Mouse (Mus musculus) midbrain, embryonic 14.5 days (tissue): ENCODE data around the gene Nckap5. TPM values are rescaled to one million over a fixed set of nuclear protein-coding genes. Genes with fewer than 3 reads are reported as not detected.

Source experiments
- ATAC-seq: fragments of 200-750 bp; cut with Nextera tagmentation; 2 replicates; pipeline ENCODE4 v1.8.0; 2017; ENCODE audit warnings: moderate number of reproducible peaks, moderate library complexity; ENCODE audit not compliant: low FRiP score, low TSS enrichment
- DNase-seq: peaks from one replicate; pipeline ENCODE4 v3.0.0-alpha.2; 2015
- H3K27ac ChIP-seq: fragments of 300-500 bp; sonication (generic); replicated peaks from 2 replicates; pipeline ENCODE4 v1.5.1; 2014; ENCODE audit warnings: mild to moderate bottlenecking, low read depth, low read length, moderate library complexity
- H3K27me3 ChIP-seq: fragments of 300-500 bp; sonication (generic); 2 replicates; pipeline ENCODE4 v1.6.1; 2014; ENCODE audit warnings: low read length, control low read depth, mixed read lengths; ENCODE audit not compliant: control insufficient read depth, insufficient read depth
- H3K36me3 ChIP-seq: fragments of 300-500 bp; sonication (generic); 2 replicates; pipeline ENCODE4 v1.6.1; 2014; ENCODE audit warnings: low read length, control low read depth; ENCODE audit not compliant: control insufficient read depth, insufficient read depth
- H3K4me1 ChIP-seq: fragments of 300-500 bp; sonication (generic); 2 replicates; pipeline ENCODE4 v1.6.1; 2014; ENCODE audit warnings: mild to moderate bottlenecking, antibody characterized with exemption, low read length, control low read depth; ENCODE audit not compliant: control insufficient read depth, insufficient read depth
- H3K4me2 ChIP-seq: fragments of 300-500 bp; sonication (generic); 2 replicates; pipeline ENCODE4 v1.6.1; 2014; ENCODE audit warnings: mild to moderate bottlenecking, low read length, moderate library complexity
- H3K4me3 ChIP-seq: fragments of 300-500 bp; sonication (generic); replicated peaks from 2 replicates; pipeline ENCODE4 v1.5.1; 2014; ENCODE audit warnings: low read depth, low read length
- H3K9ac ChIP-seq: fragments of 300-500 bp; sonication (generic); replicated peaks from 2 replicates; pipeline ENCODE4 v1.6.1; 2014; ENCODE audit warnings: mild to moderate bottlenecking, low read length, moderate library complexity
- H3K9me3 ChIP-seq: fragments of 300-500 bp; sonication (generic); 2 replicates; pipeline ENCODE4 v1.6.1; 2016; ENCODE audit warnings: low read length, control low read depth, mixed read lengths; ENCODE audit not compliant: control insufficient read depth
- WGBS: fragments of 180-500 bp; shearing (Covaris S2); extraction: QIAGEN DNeasy Blood & Tissue Kit; methylation state at CpG from one replicate; pipeline ENCODE4 v1.1.7; 2014; 5-methylcytosine and 5-hydroxymethylcytosine counted together
- polyA plus RNA-seq: library from polyadenylated mRNA; unstranded; fragments of >200 nt; fragmentation: Nextera tagmentation; extraction: Ambion mirVana; gene quantifications from 2 replicates; pipeline ENCODE4 v1.2.1, GENCODE M21; 2014

Gene Nckap5
- polyA plus RNA-seq, 1 experiment from 2014 or later: 14.6 TPM

DNA sequence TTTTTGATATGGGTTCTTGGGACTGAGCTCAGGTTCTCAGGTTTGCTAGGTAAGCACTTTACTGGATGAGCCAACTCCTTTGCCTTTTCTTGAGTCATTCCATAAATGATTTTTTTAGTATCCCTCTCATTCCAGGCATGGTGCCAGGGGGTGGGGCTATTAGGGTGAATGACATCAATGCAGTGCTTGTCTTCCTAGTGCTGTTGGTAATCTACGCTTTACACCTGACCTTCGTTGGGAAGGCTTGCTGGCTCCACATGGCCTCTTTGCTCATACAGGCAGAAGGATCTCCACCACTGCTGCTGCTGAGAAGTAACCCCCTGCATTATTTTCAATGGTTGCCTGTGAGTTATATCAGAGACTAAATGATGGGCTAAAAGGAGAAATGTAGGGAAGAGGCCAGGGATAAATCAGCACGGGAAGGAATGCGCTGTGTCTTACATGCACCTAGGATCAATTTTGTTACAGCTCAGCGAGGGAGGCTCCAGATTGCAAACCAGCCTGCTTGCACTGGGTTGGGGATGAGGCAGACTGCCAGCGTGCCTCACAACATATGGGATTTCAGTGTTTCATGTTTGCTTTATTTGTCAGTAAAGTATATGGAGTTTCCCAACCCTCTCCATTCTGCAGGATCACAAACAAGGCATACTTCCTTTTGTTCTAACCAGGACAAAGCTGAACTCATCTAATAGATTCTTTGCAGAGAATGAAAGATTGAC lies 676.9 kb downstream of the Nckap5 start:
- Histone ChIP-seq H3K4me2 (no peak overlapping the region), H3K4me1 (no peaks in the 10 kb centered on the region), H3K27ac (no peak overlapping the region), H3K9me3 (no peaks in the 10 kb centered on the region), H3K9ac (no peak overlapping the region), H3K27me3 (no peaks in the 10 kb centered on the region), H3K36me3 (no peaks in the 10 kb centered on the region), H3K4me3 (no peak overlapping the region)
- DNase-seq (no peak), ATAC-seq (no peak)
- 78% methylated on average over 6 of the region's 6 CpGs for WGBS

DNA sequence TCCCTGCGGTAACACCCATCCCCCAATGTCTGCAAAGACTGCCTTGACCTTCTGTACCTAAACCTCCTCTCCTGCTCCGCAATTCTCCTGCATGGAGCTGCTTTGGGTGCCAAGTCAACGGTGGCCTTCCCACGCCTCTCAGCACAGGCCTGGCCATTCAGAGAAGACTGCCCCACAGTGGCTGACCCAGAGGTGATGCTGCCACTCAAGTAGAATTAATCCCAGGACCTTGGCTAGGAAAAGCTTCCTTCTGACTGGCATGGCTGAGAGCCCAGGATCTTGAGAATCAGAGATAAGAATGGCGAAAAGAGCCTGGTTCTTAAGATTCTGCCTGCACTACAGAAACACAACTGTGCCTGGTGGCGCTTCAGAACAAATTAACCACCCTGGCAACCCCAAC lies 678.4 kb downstream of the Nckap5 start:
- H3K4me1 ChIP-seq: no peaks in the 10 kb centered on the region
- no peaks in the 10 kb centered on the region for H3K27me3 ChIP-seq
- DNase-seq: no peak
- 85% methylated on average over 6 of the region's 6 CpGs for WGBS
- no peak overlapping the region for H3K4me2 ChIP-seq
- H3K9ac ChIP-seq: no peak overlapping the region
- no peak overlapping the region for H3K4me3 ChIP-seq
- H3K36me3 ChIP-seq: no peaks in the 10 kb centered on the region
- ATAC-seq: no peak
- H3K27ac ChIP-seq: no peak overlapping the region
- no peaks in the 10 kb centered on the region for H3K9me3 ChIP-seq

DNA sequence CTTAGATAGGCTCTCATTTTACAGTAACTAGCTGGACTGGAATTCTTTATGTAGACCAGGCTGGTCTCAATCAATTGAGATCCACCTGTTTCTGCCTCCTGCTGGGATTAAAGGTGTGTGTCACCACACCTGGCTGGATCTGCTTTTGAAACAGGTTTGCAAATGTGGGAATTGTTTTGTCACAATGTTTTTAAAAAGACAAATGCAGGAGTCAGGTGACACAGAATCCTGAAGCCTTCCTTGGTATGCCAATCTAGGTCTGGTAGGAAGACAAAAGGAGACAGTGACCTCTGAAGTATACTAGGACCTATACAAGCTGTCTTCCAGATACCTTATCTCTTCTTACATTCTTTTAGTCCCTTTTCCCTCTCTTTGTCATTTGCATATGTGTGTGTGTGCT lies 680.6 kb downstream of the Nckap5 start:
- no peaks in the 10 kb centered on the region for H3K4me1 ChIP-seq
- no peaks in the 10 kb centered on the region for H3K27me3 ChIP-seq
- H3K4me2 ChIP-seq: no peak overlapping the region
- DNase-seq (no peak), ATAC-seq (no peak)
- H3K36me3 ChIP-seq: no peaks in the 10 kb centered on the region
- H3K9me3 ChIP-seq: no peaks in the 10 kb centered on the region
- no peak overlapping the region for H3K4me3 ChIP-seq
- no peak overlapping the region for H3K9ac ChIP-seq
- no peak overlapping the region for H3K27ac ChIP-seq

DNA sequence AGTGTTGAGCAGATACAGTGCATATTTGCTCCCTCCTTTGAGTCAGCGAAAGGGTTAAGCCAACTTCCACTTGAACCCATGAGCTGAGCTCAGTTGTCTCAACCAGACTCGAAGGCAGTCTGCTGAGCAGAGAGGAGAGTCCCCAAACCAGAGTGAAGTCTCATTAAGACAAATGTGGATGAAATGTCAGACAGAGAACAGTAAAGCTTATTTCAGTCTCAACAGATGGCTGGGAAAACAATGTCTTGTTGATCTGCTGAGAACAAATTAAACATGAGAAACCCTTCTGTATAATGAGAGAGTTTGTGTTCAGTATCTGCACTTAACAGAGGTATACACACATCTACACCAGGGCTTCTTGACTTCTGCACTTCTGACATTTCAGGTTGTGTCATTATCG lies 694.9 kb downstream of the Nckap5 start:
- DNase-seq: no peak
- H3K27me3 ChIP-seq: no peaks in the 10 kb centered on the region
- no peaks in the 10 kb centered on the region for H3K4me1 ChIP-seq
- no peak overlapping the region for H3K4me3 ChIP-seq
- WGBS: 92% methylated on average over 3 of the region's 3 CpGs
- H3K27ac ChIP-seq: no peak overlapping the region
- H3K4me2 ChIP-seq: no peak overlapping the region
- H3K36me3 ChIP-seq: no peaks in the 10 kb centered on the region
- H3K9ac ChIP-seq: no peak overlapping the region
- H3K9me3 ChIP-seq: no peaks in the 10 kb centered on the region
- ATAC-seq: no peak

DNA sequence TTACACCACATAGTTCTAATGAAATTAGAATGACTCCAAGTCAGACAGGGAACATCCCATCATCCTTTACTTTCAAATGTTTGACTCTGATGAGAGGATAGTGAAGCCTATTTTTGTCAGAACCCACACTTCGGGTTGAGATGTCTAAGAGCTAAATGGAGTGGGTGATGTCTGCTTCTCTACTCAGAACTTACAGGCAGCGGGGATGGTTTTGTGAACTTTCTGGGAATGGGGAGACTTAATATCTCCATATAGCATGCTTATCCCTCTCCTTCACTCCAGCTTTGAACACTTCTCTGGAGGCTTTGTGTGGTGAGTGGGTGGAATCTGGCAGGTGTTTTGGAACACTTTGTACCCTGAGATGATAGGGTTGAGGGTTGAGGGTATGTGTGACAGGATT lies 698.3 kb downstream of the Nckap5 start:
- 95% methylated on average over 2 of the region's 2 CpGs for WGBS
- Histone ChIP-seq H3K4me3 (no peak overlapping the region), H3K4me1 (no peaks in the 10 kb centered on the region), H3K27me3 (no peaks in the 10 kb centered on the region), H3K27ac (no peak overlapping the region), H3K36me3 (no peaks in the 10 kb centered on the region), H3K9me3 (no peaks in the 10 kb centered on the region), H3K4me2 (no peak overlapping the region), H3K9ac (no peak overlapping the region)
- no peak for DNase-seq
- ATAC-seq: no peak

DNA sequence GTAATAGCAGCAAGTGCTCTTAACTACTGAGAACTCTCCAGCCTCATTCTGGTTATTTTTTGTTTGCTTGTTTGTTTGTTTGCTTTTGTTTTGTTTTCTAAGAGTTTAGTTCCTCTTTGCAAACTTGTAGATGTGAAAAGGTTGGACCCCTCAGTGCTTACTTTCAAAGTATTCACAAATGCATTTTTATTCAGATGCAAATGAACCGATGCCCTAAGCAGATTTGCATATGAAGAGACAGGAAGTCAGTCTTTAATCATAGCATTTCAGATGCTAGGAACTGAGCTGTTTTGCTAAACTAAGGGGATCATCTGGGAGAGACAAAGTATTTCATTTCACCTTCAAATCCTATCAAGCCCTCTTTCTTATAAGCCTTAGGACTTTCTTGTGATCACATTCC lies 701.5 kb downstream of the Nckap5 start:
- H3K9me3 ChIP-seq: no peaks in the 10 kb centered on the region
- H3K36me3 ChIP-seq: no peaks in the 10 kb centered on the region
- H3K4me1 ChIP-seq: no peaks in the 10 kb centered on the region
- ATAC-seq: no peak
- H3K4me2 ChIP-seq: no peak overlapping the region
- WGBS: 21% methylated on average over 1 of the region's 1 CpGs
- no peaks in the 10 kb centered on the region for H3K27me3 ChIP-seq
- H3K27ac ChIP-seq: no peak overlapping the region
- H3K9ac ChIP-seq: no peak overlapping the region
- no peak for DNase-seq
- no peak overlapping the region for H3K4me3 ChIP-seq

DNA sequence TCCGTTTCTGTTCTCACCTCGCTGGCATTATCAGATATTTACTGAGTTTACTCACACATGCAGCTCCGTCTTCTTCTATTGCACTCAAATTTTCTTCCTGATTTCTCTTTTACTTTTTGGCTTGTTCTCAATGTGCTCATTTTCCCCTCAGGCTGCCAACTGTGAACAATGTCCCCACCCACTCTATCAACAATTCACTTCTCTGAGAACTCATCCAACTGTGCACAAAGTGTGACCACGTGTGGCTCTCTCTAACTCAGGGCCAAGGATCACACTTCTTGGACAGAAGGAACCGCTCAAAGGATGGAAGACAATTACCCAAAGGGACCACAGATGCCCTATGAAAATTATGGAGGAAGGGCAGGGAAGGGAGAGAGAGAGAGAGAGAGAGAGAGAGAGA lies 707.5 kb downstream of the Nckap5 start:
- ATAC-seq: no peak
- Histone ChIP-seq H3K9ac (no peak overlapping the region), H3K4me1 (no peaks in the 10 kb centered on the region), H3K27ac (no peak overlapping the region), H3K27me3 (no peaks in the 10 kb centered on the region), H3K9me3 (no peaks in the 10 kb centered on the region), H3K4me3 (no peak overlapping the region), H3K36me3 (no peaks in the 10 kb centered on the region), H3K4me2 (no peak overlapping the region)
- no peak for DNase-seq
- 74% methylated on average over 5 of the region's 5 CpGs for WGBS

DNA sequence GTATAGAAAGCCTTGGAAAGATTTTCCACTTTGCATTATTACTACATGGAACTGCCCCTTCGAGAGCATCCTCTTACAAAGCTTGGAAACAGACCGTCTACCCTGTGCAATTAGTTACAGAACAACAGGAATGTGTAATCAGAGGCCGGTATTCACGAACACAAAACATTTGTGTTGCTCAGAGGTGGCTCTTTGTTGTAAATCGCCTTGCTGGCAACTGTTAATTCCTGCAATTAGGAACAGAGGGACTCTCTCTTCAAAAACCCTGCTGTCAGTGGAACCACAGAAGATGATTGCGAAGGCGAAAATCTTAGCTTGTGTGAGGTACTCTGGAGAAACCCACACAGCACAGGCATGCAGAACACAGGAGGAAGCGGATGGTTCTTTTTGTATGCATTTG lies 710.1 kb downstream of the Nckap5 start:
- Histone ChIP-seq H3K9ac (no peak overlapping the region), H3K27me3 (no peaks in the 10 kb centered on the region), H3K36me3 (no peaks in the 10 kb centered on the region), H3K4me2 (no peak overlapping the region), H3K9me3 (no peaks in the 10 kb centered on the region), H3K4me1 (no peaks in the 10 kb centered on the region), H3K27ac (no peak overlapping the region), H3K4me3 (no peak overlapping the region)
- WGBS: 50% methylated on average over 8 of the region's 8 CpGs
- DNase-seq: no peak
- ATAC-seq: no peak

DNA sequence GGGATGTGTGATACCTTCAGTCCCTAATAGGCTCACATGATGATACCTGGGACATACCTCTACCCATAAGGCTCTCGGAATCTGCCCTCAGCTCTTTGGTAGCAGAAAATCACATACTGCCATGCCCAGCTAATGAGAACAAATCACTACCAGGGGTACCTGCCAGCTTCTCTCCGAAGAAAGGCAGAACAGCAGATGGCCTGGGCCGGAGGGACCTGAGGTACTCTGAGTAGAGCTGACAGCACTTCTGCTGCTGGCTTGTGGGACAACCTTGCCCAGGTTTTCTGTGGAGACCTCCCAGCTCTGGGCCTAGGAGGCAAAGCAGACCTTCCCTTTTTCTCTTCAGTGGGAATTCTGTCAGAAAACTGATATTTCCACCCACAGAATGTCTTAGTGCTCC lies 714.6 kb downstream of the Nckap5 start:
- ATAC-seq: no peak
- 75% methylated on average over 3 of the region's 3 CpGs for WGBS

More for the DNA sequence above, 714.6 kb downstream of the Nckap5 start:
- H3K27ac ChIP-seq: no peak overlapping the region
- no peaks in the 10 kb centered on the region for H3K9me3 ChIP-seq
- H3K4me1 ChIP-seq: no peaks in the 10 kb centered on the region
- H3K27me3 ChIP-seq: no peaks in the 10 kb centered on the region
- H3K9ac ChIP-seq: no peak overlapping the region
- H3K4me2 ChIP-seq: no peak overlapping the region
- no peaks in the 10 kb centered on the region for H3K36me3 ChIP-seq
- no peak for DNase-seq
- no peak overlapping the region for H3K4me3 ChIP-seq
